Mouse (Mus musculus): ENCODE measurements at regions not wholly inside any gene's neighbourhood (a gene's known extent, or its start where the extent isn't known, plus 50 kb on each side); places are given as distances from the start of the nearest gene placed in this dataset.

GRCm38 (mm10) chr4:75063275-75063674, 214.8 kb downstream of the Dmac1 start:
- TF ChIP-seq CTCF (IDR thresholded peaks at IDR 0.05 in 2 of 3, conservative IDR thresholded peaks at IDR 0.05 in 1 of 3; ENCODE audit: control insufficient read depth in 1 of 3, insufficient read depth in 1 of 3, low read depth in 2 of 3, low read length in 3 of 3, poor library complexity in 1 of 3, severe bottlenecking in 1 of 3) (peak in 2 of 3 experiments; percentile 26 to 57; a peak in 3 of 6 replicates), UBTF (IDR thresholded peaks at IDR 0.05; ENCODE audit: borderline replicate concordance, insufficient read depth, low read depth, low read length) (no peak), MXI1 (IDR thresholded peaks at IDR 0.05; ENCODE audit: low read depth, low read length) (no peak), JUND (IDR thresholded peaks at IDR 0.05; ENCODE audit: low read depth, low read length) (no peak)

All from MEL (cell line).